Mouse (Mus musculus): ENCODE data around the gene Cela1. TPM values are rescaled to one million over a fixed set of nuclear protein-coding genes. Genes with fewer than 3 reads are reported as not detected.

Cela1 gene
- polyA plus RNA-seq, 1 experiment = 32.1 TPM

DNA sequence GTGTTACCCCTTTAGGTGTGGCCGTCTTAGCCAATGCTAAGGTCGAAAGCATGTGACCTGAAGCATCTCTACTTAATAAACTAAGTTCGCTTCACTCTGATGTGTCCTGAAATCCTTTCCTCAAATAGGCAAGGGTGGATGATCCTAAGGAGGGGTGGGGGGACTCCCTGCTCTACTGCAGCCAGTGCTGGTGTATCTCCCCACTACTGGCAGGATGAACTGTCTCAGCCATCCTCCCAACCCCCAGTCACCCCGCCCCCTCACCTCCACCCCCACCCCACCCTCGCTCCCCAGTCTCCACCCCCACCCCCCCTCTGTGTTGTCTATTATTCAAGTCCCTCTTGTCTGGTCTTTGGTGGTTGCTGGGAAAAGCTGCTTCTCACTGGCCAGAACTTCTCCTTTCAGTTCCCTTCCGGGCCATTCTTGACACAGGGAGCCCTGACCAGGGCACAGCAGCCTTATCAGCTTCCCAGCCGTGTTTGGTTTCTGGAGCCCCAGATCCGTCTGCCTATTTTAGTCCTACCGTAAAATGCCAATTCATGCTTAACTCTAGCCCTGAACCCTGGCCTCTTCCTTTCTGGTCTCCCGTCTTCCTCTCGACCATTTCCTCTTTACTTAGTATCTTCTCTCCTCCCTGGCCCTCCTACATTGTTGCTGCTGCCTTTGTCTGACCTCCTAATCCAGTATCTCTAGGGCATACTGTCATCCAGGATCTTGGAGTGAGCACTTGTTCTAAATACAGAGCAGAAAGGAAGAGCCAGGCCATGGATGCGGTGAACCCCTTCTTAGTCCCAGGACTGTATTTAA, 13.9 kb downstream of the Cela1 start:
- Histone ChIP-seq H3K79me2 (ENCODE audit: control insufficient read depth, insufficient read depth) (no peaks in the 10 kb centered on the region), H3K4me3 (ENCODE audit: insufficient read depth, poor library complexity, severe bottlenecking) (no peak overlapping the region), H3ac (ENCODE audit: control insufficient read depth, insufficient read length, low read depth) (no peak overlapping the region), H3K27me3 (ENCODE audit: control insufficient read depth, insufficient read depth, insufficient read length) (no peaks in the 10 kb centered on the region), H3K36me3 (ENCODE audit: control insufficient read depth, insufficient read depth) (peaks cover 18% of the 10 kb centered on the region), H3K79me3 (ENCODE audit: low read depth) (no peaks in the 10 kb centered on the region)
- TF ChIP-seq FOSL1 (IDR thresholded peaks at IDR 0.05; ENCODE audit: insufficient read depth, low read length, poor library complexity, severe bottlenecking) = no peak
- no peak for TF ChIP-seq CTCF (IDR thresholded peaks at IDR 0.05; ENCODE audit: control insufficient read depth, insufficient read depth, insufficient read length)
- no peak for TF ChIP-seq MAX (IDR thresholded peaks at IDR 0.05)
- no peak for TF ChIP-seq MYOG (IDR thresholded peaks at IDR 0.05; ENCODE audit: control insufficient read depth, extremely low read depth, insufficient read length)
- TF ChIP-seq MYOD1 (IDR thresholded peaks at IDR 0.05; ENCODE audit: control insufficient read depth, insufficient read length, low read depth) = no peak
- no peak for TF ChIP-seq CEBPB (IDR thresholded peaks at IDR 0.05; ENCODE audit: low read depth)
- no peak for TF ChIP-seq USF1 (IDR thresholded peaks at IDR 0.05; ENCODE audit: low read depth)

DNA sequence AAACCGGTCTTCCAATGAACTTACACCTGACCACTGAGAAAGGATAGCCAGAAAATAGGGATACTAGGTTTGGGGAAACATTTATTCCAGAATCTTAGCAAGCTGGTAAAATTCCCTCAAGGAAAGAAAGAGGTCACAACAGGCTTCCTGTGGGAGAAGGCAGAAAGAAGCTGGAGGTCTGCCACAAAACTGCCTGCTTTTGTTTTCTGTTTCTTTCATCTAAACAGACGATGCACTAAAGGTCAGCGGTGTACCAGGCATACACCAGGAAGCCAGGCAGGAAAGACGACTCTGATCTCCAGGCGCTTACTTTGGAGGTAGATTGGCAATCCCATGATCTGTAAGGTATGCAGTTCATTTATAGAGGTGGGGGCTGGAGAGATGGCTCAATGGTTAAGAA, 16.9 kb downstream of the Cela1 start:
- Histone ChIP-seq H3K27me3 (ENCODE audit: control insufficient read depth, insufficient read depth, insufficient read length) (peaks cover 12% of the 10 kb centered on the region), H3ac (ENCODE audit: control insufficient read depth, insufficient read length, low read depth) (no peak overlapping the region), H3K4me3 (ENCODE audit: insufficient read depth, poor library complexity, severe bottlenecking) (no peak overlapping the region), H3K79me3 (ENCODE audit: low read depth) (no peaks in the 10 kb centered on the region), H3K79me2 (ENCODE audit: control insufficient read depth, insufficient read depth) (no peaks in the 10 kb centered on the region), H3K36me3 (ENCODE audit: control insufficient read depth, insufficient read depth) (peaks cover 17% of the 10 kb centered on the region)
- no peak for TF ChIP-seq FOSL1 (IDR thresholded peaks at IDR 0.05; ENCODE audit: insufficient read depth, low read length, poor library complexity, severe bottlenecking)
- TF ChIP-seq MAX (IDR thresholded peaks at IDR 0.05) = no peak
- TF ChIP-seq MYOD1 (IDR thresholded peaks at IDR 0.05; ENCODE audit: control insufficient read depth, insufficient read length, low read depth) = no peak
- TF ChIP-seq MYOG (IDR thresholded peaks at IDR 0.05; ENCODE audit: control insufficient read depth, extremely low read depth, insufficient read length) = no peak
- no peak for TF ChIP-seq CEBPB (IDR thresholded peaks at IDR 0.05; ENCODE audit: low read depth)
- no peak for TF ChIP-seq CTCF (IDR thresholded peaks at IDR 0.05; ENCODE audit: control insufficient read depth, insufficient read depth, insufficient read length)
- no peak for TF ChIP-seq USF1 (IDR thresholded peaks at IDR 0.05; ENCODE audit: low read depth)

GRCm38 (mm10) chr15:100670004-100670403, 17.7 kb downstream of the Cela1 start:
- peaks cover 11% of the 10 kb centered on the region for H3K36me3 ChIP-seq (ENCODE audit: control insufficient read depth, insufficient read depth)
- no peaks in the 10 kb centered on the region for H3K79me2 ChIP-seq (ENCODE audit: control insufficient read depth, insufficient read depth)
- no peak for TF ChIP-seq CEBPB (IDR thresholded peaks at IDR 0.05; ENCODE audit: low read depth)
- no peak for TF ChIP-seq MAX (IDR thresholded peaks at IDR 0.05)
- TF ChIP-seq FOSL1 (IDR thresholded peaks at IDR 0.05; ENCODE audit: insufficient read depth, low read length, poor library complexity, severe bottlenecking) = no peak
- TF ChIP-seq CTCF (IDR thresholded peaks at IDR 0.05; ENCODE audit: control insufficient read depth, insufficient read depth, insufficient read length) = no peak
- no peak for TF ChIP-seq USF1 (IDR thresholded peaks at IDR 0.05; ENCODE audit: low read depth)
- TF ChIP-seq MYOG (IDR thresholded peaks at IDR 0.05; ENCODE audit: control insufficient read depth, extremely low read depth, insufficient read length) = no peak
- no peak for TF ChIP-seq MYOD1 (IDR thresholded peaks at IDR 0.05; ENCODE audit: control insufficient read depth, insufficient read length, low read depth)
- H3K4me3 ChIP-seq (ENCODE audit: insufficient read depth, poor library complexity, severe bottlenecking) = no peak overlapping the region
- H3K79me3 ChIP-seq (ENCODE audit: low read depth) = no peaks in the 10 kb centered on the region
- peaks cover 12% of the 10 kb centered on the region for H3K27me3 ChIP-seq (ENCODE audit: control insufficient read depth, insufficient read depth, insufficient read length)
- no peak overlapping the region for H3ac ChIP-seq (ENCODE audit: control insufficient read depth, insufficient read length, low read depth)

DNA sequence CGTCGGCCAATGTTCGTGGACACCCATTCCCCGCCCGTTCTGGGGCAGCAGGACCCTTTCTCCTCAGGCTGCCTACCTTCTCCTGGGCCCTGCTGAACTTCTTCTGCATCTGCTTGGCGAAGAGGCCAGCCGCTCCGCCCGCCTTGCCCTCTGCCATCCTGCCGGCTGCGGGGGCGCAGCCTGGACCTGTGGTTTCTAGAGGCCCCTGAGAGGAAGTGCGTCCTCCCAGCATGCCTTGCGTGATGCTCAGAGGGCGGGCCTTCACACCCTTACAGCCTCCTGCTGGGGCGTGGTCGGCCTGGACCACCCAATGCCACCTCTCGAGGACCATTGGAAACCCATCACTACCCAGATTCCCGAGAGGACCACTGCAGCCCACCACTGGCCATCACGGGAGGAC, 18.4 kb downstream of the Cela1 start, which contains the start of gene Bin2:
TSS of gene Bin2 (minus strand) at position 217 of the 400 bp plus-strand sequence.
- no peaks in the 10 kb centered on the region for H3K79me3 ChIP-seq (ENCODE audit: low read depth)
- H3K4me3 ChIP-seq (ENCODE audit: insufficient read depth, poor library complexity, severe bottlenecking) = no peak within 1 kb of the TSS
- TF ChIP-seq MYOD1 (IDR thresholded peaks at IDR 0.05; ENCODE audit: control insufficient read depth, insufficient read length, low read depth) = no peak
- TF ChIP-seq CTCF (IDR thresholded peaks at IDR 0.05; ENCODE audit: control insufficient read depth, insufficient read depth, insufficient read length) = no peak
- TF ChIP-seq USF1 (IDR thresholded peaks at IDR 0.05; ENCODE audit: low read depth) = no peak
- TF ChIP-seq FOSL1 (IDR thresholded peaks at IDR 0.05; ENCODE audit: insufficient read depth, low read length, poor library complexity, severe bottlenecking) = no peak
- TF ChIP-seq MAX (IDR thresholded peaks at IDR 0.05) = no peak
- TF ChIP-seq CEBPB (IDR thresholded peaks at IDR 0.05; ENCODE audit: low read depth) = no peak
- TF ChIP-seq MYOG (IDR thresholded peaks at IDR 0.05; ENCODE audit: control insufficient read depth, extremely low read depth, insufficient read length) = no peak
- H3K79me2 ChIP-seq (ENCODE audit: control insufficient read depth, insufficient read depth) = no peaks in the 10 kb centered on the region
- H3ac ChIP-seq (ENCODE audit: control insufficient read depth, insufficient read length, low read depth) = no peak within 1 kb of the TSS
- H3K36me3 ChIP-seq (ENCODE audit: control insufficient read depth, insufficient read depth) = peaks cover 4% of the 10 kb centered on the region
- peaks cover 15% of the 10 kb centered on the region for H3K27me3 ChIP-seq (ENCODE audit: control insufficient read depth, insufficient read depth, insufficient read length)

GRCm38 (mm10) chr15:100667871-100668545, 19.7 kb downstream of the Cela1 start:
- H3K4me3 ChIP-seq (ENCODE audit: insufficient read depth, poor library complexity, severe bottlenecking) = no peak overlapping the region
- no peak for TF ChIP-seq USF1 (IDR thresholded peaks at IDR 0.05; ENCODE audit: low read depth)
- no peak for TF ChIP-seq MYOD1 (IDR thresholded peaks at IDR 0.05; ENCODE audit: control insufficient read depth, insufficient read length, low read depth)
- no peak for TF ChIP-seq CTCF (IDR thresholded peaks at IDR 0.05; ENCODE audit: control insufficient read depth, insufficient read depth, insufficient read length)
- no peak for TF ChIP-seq MAX (IDR thresholded peaks at IDR 0.05)
- TF ChIP-seq MYOG (IDR thresholded peaks at IDR 0.05; ENCODE audit: control insufficient read depth, extremely low read depth, insufficient read length) = no peak
- TF ChIP-seq FOSL1 (IDR thresholded peaks at IDR 0.05; ENCODE audit: insufficient read depth, low read length, poor library complexity, severe bottlenecking) = no peak
- no peak for TF ChIP-seq CEBPB (IDR thresholded peaks at IDR 0.05; ENCODE audit: low read depth)
- H3K27me3 ChIP-seq (ENCODE audit: control insufficient read depth, insufficient read depth, insufficient read length) = peaks cover 15% of the 10 kb centered on the region
- no peaks in the 10 kb centered on the region for H3K79me3 ChIP-seq (ENCODE audit: low read depth)
- no peak overlapping the region for H3ac ChIP-seq (ENCODE audit: control insufficient read depth, insufficient read length, low read depth)
- H3K36me3 ChIP-seq (ENCODE audit: control insufficient read depth, insufficient read depth) = no peaks in the 10 kb centered on the region
- no peaks in the 10 kb centered on the region for H3K79me2 ChIP-seq (ENCODE audit: control insufficient read depth, insufficient read depth)

All from C2C12 (cell line).